Mouse (Mus musculus) kidney, postnatal 14 days (tissue): ENCODE data around the gene Shoc2.
"Not testable (repeated sequence)": the region's sequence is repeated elsewhere in the genome, so short reads cannot be mapped to it uniquely, and the experiment has no call there.

Experiments
- DNase-seq: peaks from one replicate; pipeline ENCODE4 v3.0.0; 2022; ENCODE audit warnings: mixed read lengths

Gene Shoc2

GRCm38 (mm10) chr19:53934046-53934445 is 10.1 kb upstream of the Shoc2 start:
- no peak for DNase-seq

GRCm38 (mm10) chr19:53939467-53939866 is 4.6 kb upstream of the Shoc2 start:
- no peak for DNase-seq

- no peak for DNase-seq
These were observed 3.0 kb upstream of the Shoc2 start for GRCm38 (mm10) chr19:53941139-53941538.

GRCm38 (mm10) chr19:53942342-53942741 is 1.8 kb upstream of the Shoc2 start:
- DNase-seq = no peak

GRCm38 (mm10) chr19:53944786-53945169 is 672 bp downstream of the Shoc2 start:
- no peak for DNase-seq

GRCm38 (mm10) chr19:53945171-53946042 is 1.3 kb downstream of the Shoc2 start:
- peak; percentile 61 for DNase-seq

- no peak for DNase-seq
These were observed 13.4 kb downstream of the Shoc2 start for GRCm38 (mm10) chr19:53957513-53957912.

- DNase-seq = no peak
These were observed 18.4 kb downstream of the Shoc2 start for GRCm38 (mm10) chr19:53962511-53962910.

GRCm38 (mm10) chr19:53964347-53964746 is 20.2 kb downstream of the Shoc2 start:
- not testable (repeated sequence) for DNase-seq

- DNase-seq = no peak
These were observed 21.0 kb downstream of the Shoc2 start for GRCm38 (mm10) chr19:53964910-53965633.

- no peak for DNase-seq
These were observed 25.1 kb downstream of the Shoc2 start for GRCm38 (mm10) chr19:53969226-53969625.

GRCm38 (mm10) chr19:53971938-53972337 is 27.8 kb downstream of the Shoc2 start:
- DNase-seq = no peak

GRCm38 (mm10) chr19:53973656-53974055 is 29.6 kb downstream of the Shoc2 start:
- DNase-seq = no peak

- no peak for DNase-seq
These were observed 37.9 kb downstream of the Shoc2 start for GRCm38 (mm10) chr19:53982041-53982440.

- no peak for DNase-seq
These were observed 39.2 kb downstream of the Shoc2 start for GRCm38 (mm10) chr19:53983336-53983735.

GRCm38 (mm10) chr19:53984628-53985027 is 40.5 kb downstream of the Shoc2 start:
- no peak for DNase-seq

- DNase-seq = no peak
These were observed 46.4 kb downstream of the Shoc2 start for GRCm38 (mm10) chr19:53990538-53990937.

GRCm38 (mm10) chr19:53993860-53994259 is 49.8 kb downstream of the Shoc2 start:
- DNase-seq = no peak

GRCm38 (mm10) chr19:53994276-53994675 is 50.2 kb downstream of the Shoc2 start:
- DNase-seq = no peak

GRCm38 (mm10) chr19:54010973-54011372 is 66.9 kb downstream of the Shoc2 start:
- DNase-seq = no peak

GRCm38 (mm10) chr19:54014999-54015398 is 70.9 kb downstream of the Shoc2 start:
- DNase-seq = no peak

- no peak for DNase-seq
These were observed 71.4 kb downstream of the Shoc2 start for GRCm38 (mm10) chr19:54015503-54015902.

- DNase-seq = no peak
These were observed 91.0 kb downstream of the Shoc2 start for GRCm38 (mm10) chr19:54035100-54035499.

GRCm38 (mm10) chr19:54039441-54039840 is 95.3 kb downstream of the Shoc2 start:
- DNase-seq = no peak
